Mouse (Mus musculus): ENCODE measurements around the gene Sptbn4.

The Sptbn4 gene

DNA sequence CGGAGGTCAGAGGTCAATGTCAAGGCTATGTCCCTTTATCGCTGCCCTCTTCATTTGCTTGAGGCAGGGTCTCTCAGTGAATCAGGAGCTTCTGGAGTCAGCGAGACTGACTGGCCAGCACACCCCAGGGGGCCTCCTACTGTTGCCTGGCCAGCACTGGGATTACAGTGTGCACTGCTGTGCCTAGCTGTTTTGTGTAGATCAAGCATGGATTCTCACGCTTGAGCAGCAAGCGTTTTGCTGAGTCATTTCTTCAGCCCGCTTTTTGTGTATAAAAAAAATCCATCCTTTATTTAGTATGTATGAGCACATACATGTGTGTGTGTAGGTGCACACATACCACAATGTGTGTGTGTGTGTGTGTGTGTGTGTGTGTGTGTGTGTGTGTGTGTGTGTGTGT lies 58.3 kb downstream of the Sptbn4 start:
- intact Hi-C loops (cut with DNase I), result no loop called here

DNA sequence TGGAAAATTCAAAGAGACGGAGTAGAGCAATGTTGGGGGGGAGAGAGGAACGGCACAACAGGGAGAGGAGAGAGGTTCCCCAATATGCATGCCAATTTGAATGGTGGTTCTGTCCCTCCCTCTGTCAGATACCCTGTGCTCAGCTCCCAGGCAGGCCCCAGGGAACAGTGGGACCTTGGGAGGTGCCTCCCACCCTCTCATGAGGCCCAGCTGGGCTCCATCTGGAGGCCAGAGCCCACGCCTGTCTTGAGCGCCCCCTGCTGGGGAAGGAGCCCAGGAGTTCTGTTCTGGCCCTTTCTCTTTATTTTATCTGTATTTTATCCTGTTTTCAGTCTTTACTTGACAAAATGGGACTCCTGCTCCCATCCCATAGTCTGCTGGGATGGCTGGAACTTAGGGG lies 62.8 kb downstream of the Sptbn4 start:
- intact Hi-C loops (cut with DNase I), result loop anchor here (1.0 kb wide), 1 partner anchor 48 kb away; no protein-coding TSS in a partner anchor

DNA sequence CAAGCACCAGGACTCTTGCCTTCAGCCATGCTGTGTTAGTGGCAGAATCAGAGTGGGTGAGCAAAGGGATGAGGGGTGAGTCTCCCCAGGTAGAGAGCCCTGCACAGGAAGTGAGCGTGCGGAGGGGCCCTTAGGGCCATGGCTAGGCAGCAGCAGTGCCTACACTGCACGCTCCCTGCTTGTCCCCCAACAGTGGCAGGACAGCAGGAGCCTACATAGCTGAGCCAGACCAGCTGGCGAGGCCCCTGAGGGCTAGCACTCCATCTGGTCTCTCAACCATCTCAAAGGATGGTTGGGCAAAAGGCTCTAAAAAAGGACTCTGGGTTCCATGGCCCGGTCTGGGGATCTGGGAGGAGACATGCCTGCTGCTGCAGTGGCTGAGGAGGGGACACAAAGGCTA lies 63.4 kb downstream of the Sptbn4 start:
- intact Hi-C loops (cut with DNase I), result no loop called here

DNA sequence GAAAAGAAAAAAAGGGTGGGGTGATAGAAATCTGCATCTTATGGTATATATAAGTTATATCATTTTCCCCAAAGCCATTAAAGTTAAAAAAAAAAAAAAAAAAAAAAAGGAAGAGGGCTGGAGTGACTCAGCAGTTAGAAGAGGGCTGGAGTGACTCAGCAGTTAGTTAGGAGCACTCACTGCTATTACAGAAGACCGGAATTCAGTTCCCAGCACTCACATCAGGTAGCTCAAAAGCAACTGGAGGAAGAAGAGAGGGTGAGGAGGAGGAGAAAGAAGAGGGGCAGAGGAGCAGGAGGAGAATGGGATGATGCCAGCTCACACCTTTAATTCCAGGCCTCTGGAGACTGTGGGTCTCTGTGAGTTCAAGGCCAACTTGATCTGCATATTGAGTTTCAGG lies 64.3 kb downstream of the Sptbn4 start:
- intact Hi-C loops (cut with DNase I), result no loop called here

DNA sequence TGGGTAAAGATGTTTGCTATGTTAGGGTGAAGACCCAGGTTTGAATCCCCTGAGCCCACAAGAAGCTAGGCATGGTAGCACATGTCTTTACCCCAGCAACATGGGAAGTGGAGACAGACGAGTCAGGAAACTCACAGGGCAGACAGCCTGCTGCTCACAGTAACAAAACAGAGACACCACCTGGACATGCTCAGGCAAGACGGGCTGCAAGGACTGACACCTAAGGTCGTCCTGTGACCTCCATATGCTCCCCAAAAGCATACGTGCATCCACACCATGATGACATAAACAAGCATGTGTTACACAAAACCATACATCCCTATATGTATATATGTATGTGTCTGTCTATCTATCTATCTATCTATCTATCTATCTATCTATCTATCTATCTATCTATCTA lies 65.9 kb downstream of the Sptbn4 start:
- intact Hi-C loops (cut with DNase I), result no loop called here

DNA sequence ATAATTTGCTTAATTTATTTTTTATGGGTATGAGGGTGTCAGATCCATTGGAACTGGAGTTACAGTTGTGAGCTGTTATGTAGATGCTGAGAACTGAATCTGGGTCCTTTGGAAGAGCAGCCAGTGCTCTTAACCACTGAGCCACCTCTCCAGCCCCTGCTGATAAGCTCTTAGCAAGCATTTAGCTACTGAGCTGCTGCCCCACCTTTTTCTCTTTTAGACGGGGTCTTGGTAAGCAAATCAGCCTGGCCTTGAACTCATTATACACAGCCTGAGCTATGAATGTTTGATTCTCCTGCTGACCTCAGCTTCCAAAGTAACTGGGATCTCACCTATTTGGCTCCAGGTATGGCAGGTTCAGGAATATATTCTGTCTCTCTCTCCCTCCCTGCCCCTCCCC lies 66.5 kb downstream of the Sptbn4 start:
- intact Hi-C loops (cut with DNase I), result no loop called here

DNA sequence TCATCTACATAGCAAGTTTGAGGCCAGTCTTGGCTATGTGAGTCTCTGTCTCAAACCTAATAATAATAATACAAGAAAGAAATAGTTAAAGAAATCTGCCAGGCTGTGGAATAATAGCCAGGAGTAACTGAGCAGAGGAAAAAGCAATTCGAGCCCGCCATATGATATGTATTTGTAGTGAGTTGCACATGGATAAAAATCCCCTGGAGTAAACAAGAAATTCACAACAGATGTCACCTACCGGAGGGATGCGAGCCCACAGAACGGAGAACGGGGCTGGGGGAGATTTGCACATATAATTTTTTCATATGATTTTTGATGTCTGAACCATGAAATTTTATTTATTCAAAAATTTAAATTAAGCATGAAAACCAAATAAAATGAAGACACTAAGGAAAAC lies 67.7 kb downstream of the Sptbn4 start:
- intact Hi-C loops (cut with DNase I), result no loop called here

DNA sequence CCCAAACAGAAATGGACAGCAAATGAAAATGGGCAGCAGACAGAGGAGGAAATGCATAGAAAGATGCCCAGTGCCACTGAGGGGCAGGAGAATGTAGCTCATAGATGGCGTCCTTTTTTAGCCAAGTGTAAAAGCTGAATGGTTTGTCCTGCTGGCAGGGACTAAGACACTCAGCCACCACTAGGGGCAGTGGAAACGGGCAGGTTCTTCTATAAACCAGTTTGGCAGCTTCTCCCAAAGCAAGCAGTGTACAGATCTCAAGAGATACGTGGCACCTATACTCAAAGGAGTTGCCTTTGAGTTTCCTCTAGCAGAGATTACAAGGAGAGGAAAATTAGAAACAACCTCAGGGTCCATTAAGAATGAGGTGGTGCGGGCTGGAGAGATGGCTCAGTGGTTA lies 69.1 kb downstream of the Sptbn4 start:
- intact Hi-C loops (cut with DNase I), result no loop called here

DNA sequence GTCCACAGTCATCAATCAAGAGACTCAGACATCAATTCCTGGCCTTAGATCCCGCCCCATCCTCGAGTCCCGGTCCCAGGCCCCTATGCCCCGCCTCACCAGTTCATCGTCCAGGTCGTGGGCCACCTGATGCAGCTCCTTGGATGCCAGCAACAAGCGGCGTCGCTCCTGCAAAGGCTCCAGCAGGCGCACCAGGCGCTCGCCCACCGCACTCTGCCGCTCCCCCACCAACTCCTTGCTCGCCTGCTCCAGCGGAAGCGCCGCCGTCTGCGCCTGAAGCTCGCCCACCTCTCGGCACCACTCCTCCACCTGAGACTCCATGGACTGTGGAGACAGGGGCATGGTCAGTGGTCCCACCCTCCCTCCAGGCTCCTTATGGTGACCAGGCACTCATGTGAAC lies 72.2 kb downstream of the Sptbn4 start:
- intact Hi-C loops (cut with DNase I), result no loop called here

DNA sequence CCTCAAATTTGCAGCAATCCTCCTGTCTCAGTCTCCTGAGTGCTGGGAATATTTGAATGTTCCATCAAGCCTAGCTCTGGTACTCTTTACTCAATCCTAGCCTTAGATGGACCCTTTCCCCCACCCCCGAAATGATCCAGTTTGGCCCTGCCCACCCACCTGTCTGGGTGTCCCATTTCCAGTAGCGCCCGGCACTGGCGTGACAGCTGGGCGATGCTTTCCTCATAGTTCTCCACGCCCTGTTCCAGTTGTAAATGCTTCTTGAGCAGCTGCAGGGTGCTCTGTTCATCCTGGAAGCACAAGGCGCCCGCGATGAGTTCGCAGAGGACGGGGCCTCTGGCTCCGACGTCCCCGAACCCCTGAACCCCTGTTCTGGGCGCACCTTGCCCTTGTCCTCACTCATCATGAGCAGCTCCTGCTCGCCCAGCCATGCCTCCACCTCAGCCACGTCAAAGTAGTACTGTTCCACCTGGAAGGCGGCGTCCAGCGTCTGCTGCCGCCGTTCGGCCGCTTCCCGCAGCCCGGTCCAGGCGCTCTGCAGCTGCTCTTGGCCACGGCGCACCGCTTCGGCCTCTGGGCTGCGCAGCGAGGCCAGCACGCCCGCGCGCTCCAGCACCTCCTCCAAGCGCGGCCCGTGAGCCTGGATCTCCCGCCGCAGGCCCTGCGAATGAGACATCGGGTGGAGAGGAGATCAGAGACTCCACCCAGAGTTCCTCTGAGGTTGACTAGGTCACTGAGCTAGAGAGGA lies 75.6 kb downstream of the Sptbn4 start:
- intact Hi-C loops (cut with DNase I), result no loop called here

DNA sequence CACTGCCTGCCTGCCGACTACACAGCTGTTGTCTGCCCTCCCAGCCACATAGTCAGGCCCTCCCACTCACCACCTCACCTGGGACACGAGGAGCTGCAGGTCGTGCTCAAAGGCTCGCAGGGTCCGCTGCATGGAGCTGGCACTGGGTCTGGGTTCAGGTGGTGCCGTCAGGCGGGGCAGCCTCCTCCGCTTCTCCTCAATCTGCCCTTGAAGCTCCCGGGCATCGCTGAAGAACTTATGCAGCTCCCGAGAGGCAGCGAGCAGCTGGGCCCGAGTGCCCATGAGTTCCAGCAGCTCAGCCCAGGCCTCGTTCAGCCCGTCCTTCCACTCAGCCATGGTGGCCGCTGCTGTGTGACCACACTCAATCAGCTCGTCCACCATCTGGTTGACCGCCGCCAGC lies 78.4 kb downstream of the Sptbn4 start:
- intact Hi-C loops (cut with DNase I), result no loop called here

DNA sequence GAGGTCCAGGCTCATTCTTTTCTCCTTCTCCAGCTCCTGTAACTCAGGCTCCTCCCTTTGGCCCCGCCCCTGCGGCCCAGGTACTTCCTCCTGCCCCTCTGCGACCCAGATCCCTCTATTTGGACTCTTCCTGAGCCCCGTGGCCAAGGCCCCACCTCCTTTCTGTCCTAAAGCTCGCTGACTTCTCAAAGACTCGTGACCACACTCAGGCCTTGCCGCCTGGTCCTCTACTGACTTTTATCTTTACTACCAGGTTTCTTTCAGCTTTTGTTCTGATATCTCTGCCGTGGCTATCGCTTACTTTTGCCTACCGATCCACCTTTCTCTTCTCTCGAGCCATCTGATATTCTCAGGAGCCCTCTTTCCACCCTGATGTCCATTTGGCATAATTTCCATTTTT lies 79.5 kb downstream of the Sptbn4 start:
- intact Hi-C loops (cut with DNase I), result no loop called here

DNA sequence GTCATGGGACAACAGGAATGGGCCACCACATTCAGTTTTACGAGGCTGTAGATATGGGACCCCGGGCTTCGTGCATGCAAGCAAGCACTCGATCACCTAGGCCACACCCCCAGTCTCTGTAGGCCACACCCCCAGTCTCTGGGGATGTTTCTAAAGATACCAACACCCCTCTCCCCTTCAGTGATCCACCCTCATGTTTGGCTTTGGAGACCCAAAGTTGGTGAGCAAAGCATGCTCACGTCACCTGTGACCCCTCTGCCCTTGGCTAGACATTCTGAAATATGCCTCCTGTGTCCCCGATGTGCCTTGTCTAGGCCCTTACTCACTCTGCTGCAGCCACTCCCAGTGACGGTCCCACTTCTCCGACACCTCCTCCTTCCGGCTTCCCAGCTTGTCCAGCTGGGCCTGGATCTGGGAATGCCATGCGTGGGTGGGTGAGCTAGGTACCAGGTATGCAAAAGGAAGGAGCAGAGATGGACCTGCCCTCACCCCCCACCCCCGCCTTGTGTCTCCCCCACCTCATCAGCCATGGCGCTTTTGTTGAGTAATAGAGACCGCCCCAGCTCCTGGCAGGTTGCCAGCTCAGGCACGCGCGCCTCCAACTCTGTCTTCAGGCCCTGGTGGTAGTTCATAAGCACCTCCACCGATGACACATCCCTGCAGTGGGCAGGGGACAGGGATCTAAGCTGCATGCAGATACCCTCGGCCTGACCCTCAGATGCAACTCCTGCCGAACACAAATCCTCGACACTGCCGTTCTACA lies 81.2 kb downstream of the Sptbn4 start:
- intact Hi-C loops (cut with DNase I), result no loop called here

DNA sequence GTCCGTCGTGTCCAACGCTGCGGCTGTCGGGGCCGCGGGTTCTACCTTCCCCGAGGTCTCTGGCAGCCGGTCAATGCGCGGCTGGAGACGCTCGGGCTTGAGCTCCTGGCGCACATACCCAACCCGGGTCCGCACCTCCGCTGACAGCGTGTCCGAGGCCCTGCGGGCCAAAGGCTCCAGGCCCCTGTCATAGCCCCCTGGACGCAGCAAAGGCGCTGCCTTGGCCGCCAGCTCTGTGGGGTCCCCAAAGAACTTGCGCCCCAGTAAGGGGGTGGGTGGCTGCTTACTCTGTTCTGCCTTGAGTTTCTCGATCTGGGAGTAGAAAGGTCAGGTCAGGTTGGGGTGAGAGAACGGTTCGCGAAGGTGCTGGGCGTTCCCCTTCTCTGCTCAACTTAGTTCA lies 83.1 kb downstream of the Sptbn4 start:
- intact Hi-C loops (cut with DNase I), result no loop called here

DNA sequence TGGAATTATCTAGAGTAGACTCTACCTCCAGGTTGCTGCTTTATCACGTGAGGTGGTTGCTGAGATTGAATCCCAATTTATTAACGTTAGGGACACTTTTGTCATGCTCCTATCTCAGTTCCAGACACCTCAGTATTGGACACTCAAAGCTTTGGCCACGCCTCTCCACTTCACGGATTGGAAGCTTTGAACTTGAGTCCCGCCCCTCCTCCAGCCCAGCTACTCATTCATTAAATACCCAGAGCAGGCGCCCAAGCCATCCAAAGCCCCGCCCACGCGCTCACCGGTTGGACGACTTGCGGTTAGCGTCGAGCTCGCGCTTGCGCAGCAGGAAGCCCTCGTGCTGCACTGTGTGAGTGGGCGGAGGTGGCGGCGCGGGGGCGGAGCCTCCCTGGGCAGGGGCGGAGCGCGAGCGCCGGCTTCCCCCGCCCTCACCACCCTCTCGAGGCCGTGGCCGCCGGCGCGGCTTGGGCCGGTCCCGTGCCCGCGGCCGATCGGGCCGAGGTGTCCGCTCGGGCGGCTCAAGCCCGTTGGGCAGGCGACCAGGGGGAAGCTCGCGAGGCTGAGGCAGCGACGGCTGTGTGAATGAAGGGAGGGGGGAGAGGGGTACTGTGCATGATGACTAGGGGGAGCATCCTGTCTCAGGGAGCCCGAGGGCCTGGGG lies 86.1 kb downstream of the Sptbn4 start:
- intact Hi-C loops (cut with DNase I), result no loop called here

DNA sequence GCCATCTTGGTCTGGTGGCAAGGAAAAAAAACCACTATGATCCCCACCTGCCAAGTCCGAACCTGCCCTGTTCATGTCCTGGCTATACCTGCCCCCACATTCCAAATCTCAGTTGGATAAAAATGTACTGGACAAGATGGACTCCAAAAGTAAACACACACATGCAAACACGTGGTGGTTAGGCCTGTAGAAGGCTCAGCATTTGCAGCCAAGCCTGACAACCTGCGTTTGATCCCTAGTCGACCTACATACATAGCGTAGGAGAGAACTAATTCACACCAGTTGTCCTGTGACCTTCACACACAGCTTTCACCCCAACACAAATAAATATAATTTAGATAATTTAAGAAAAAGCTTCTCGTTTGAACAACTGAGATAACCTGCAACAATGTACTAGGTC lies 86.7 kb downstream of the Sptbn4 start:
- intact Hi-C loops (cut with DNase I), result no loop called here

DNA sequence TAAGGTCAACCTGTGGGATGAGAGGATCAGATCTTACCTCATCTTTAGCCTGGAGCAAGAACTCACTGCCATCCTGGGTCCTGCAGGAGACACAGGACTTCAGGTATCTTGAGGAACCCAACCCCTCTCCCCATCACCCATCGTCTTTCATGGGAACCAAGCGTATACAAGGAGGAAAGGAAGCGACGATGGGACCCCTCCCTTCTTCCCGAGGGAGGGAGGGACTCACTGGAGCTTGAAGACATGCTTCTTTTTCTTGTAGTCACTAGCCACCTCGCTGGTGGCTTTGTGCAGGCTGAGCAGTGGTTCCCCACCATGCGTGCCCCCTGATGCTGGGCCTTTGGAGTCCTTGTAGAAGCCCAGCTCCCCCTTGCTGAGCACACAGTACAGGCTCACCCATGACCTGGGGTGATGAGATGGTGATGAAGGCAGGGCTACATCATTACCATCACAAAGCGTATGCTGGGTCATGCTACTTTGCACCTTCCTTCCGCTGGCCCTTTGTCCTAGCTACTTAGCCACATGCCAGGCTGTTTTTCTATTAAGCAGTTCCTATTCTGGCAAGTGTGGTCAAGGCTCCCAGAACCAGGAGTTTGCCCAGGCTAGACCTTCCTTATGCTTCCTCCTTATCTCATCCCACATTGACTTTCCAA lies 87.7 kb downstream of the Sptbn4 start:
- intact Hi-C loops (cut with DNase I), result no loop called here

DNA sequence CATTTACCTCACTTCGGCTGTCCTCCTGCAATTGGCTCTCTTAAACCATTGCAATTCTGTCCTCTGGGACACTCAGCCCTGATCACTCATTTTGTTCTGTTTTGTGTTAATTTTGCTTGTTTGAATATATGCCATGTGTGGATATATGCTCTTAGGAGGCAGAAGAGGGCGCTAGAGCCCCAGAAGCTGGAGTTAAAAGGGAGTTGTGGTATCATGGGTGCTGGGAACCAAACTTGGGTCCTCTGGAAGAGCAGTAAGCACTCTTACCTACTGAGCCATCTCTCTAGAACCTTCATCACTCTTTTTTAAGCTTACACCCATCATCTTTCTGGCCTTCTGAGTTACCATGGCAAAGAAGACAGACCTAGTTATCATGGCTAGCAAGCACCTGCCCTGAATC lies 88.3 kb downstream of the Sptbn4 start:
- intact Hi-C loops (cut with DNase I), result no loop called here

DNA sequence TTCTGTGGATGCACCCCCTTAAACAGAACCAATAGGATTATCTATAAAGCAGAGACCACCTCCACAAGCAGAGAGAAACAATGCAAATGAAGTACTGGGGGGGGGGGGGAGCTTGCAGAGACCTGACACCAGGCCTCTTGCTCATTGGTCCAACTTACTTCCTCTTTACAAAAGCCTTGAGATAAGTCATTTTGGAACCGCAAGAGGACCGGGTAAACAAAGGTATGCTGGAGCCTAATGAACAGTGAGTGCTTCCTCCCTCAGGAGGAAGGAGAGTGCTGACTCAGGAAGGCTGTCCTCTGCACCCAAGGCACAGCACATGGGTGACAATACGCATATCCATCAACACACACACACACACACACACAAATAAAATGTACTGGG lies 89.9 kb downstream of the Sptbn4 start:
- intact Hi-C loops (cut with DNase I), result no loop called here

DNA sequence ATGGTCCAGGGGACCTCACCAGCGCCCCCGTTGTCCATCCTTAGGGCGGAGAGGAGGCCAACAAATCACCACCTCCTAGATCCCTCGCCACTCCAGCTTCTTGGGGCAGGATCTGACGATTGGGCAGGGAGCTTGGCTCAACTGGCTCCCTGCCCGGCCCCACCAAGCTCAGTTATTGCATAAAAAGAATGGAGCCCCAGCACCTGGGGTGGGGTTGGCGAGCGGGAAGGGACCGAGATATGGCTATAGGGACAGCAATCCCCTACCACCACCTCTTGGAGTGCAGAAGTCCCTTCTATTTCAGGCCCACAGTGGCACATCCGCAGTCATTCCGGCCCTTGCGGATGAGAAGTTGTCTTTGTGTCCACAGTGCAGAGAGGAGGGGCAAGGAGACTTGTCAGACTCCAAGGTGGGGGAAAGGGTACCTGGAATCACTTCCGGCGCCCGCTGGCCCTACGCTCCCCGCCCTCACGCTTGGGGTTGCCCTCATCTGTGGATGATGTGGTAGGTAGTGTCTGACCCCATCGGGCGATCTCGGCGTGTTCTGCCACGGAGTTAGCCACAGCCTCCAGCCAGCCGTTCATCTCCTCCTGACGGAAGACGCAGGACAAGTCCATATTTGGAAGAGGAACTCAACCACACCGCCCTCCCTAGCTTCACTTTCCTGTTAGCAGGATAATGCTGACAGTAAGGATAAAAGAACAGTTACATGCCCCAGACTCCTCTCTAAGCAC lies 90.5 kb downstream of the Sptbn4 start, which contains the start of gene Gm20479:
Gene Gm20479 (minus strand): TSS at position 559 of the 734 bp plus-strand sequence.
- intact Hi-C loops (cut with DNase I), result no loop called here

DNA sequence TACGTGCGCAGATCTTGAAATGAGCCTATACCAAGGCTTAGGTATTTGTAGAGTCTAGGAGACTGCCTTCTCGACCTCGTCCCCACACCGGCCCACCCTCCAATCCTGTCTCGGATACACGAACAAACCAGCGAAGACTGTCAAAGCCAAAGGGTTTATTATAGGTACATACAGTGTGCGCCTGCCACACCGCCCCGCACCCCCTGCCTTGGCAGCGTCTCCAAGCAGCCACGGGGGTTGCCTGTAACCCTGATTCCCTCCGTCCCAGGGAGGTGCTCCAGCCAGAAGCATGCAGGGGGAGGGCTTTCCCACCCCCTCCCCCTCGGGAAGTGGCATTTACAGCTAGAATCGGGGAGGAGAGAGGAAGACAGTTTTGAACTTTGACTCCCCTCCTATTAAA lies 91.2 kb downstream of the Sptbn4 start:
- intact Hi-C loops (cut with DNase I), result no loop called here
